Mouse (Mus musculus) CH12.LX (cell line): Measurements from ENCODE around the gene Rgs19. TPM values are rescaled to one million over a fixed set of nuclear protein-coding genes. Genes with fewer than 3 reads are reported as not detected.

Experiments
- DNase-seq: peaks from one replicate; pipeline ENCODE4 v3.0.0-alpha.2; 2013; ENCODE audit errors: extremely low read depth
- H3K27ac ChIP-seq: 2 replicates; pipeline ENCODE4 v1.5.1; 2012; ENCODE audit warnings: low read depth, mild to moderate bottlenecking, control low read depth, moderate library complexity; ENCODE audit not compliant: insufficient read depth
- H3K27me3 ChIP-seq: replicated peaks from 2 replicates; pipeline ENCODE3; 2012; ENCODE audit warnings: inconsistent platforms
- H3K36me3 ChIP-seq, 2 experiments: replicated peaks in 1 of 2; 2 replicates each; pipeline versions ENCODE3 to v1.6.1; 2012; ENCODE audit warnings: inconsistent platforms in 1 of 2, low read length in 1 of 2, mild to moderate bottlenecking in 1 of 2, mixed read lengths in 1 of 2, moderate library complexity in 1 of 2; ENCODE audit not compliant: control insufficient read depth in 1 of 2, insufficient read depth in 1 of 2
- H3K4me1 ChIP-seq, 2 experiments: 2 replicates each; pipeline ENCODE4 v1.6.1; 2012; ENCODE audit warnings: inconsistent platforms in 1 of 2, moderate library complexity in 1 of 2; ENCODE audit not compliant: insufficient read depth in 2 of 2, control insufficient read depth in 1 of 2
- H3K4me2 ChIP-seq: 2 replicates; pipeline ENCODE4 v1.6.1; 2012; ENCODE audit warnings: low read depth, mild to moderate bottlenecking, control low read depth; ENCODE audit not compliant: poor library complexity, insufficient read depth, severe bottlenecking
- H3K4me3 ChIP-seq, 3 experiments: fragments of 150-350 bp in 1 of 3; sonication (generic) in 1 of 3; replicated peaks in 1 of 3; 2 replicates each; pipeline versions ENCODE3 to v1.5.1; 2011 to 2012; ENCODE audit warnings: low read depth in 2 of 3, low read length in 2 of 3, mild to moderate bottlenecking in 2 of 3, moderate library complexity in 2 of 3, control low read depth in 1 of 3, improper control_type of control experiment in 1 of 3, inconsistent platforms in 1 of 3, mixed read lengths in 1 of 3; ENCODE audit not compliant: poor library complexity in 1 of 3
- H3K79me2 ChIP-seq: replicated peaks from 2 replicates; pipeline ENCODE4 v1.6.1; 2012; ENCODE audit warnings: mild to moderate bottlenecking, moderate library complexity; ENCODE audit not compliant: control insufficient read depth, poor library complexity, insufficient read depth, severe bottlenecking; ENCODE audit errors: extremely low read depth
- H3K9ac ChIP-seq: 2 replicates; pipeline ENCODE4 v1.6.1; 2012; ENCODE audit warnings: low read depth, mild to moderate bottlenecking, control low read depth, moderate library complexity; ENCODE audit not compliant: insufficient read depth
- H3K9me3 ChIP-seq: replicated peaks from 2 replicates; pipeline ENCODE3; 2012; ENCODE audit warnings: low read length, inconsistent platforms, mixed read lengths
- CHD2 ChIP-seq: IDR thresholded peaks from 2 replicates; pipeline ENCODE4 v1.6.1; 2011; ENCODE audit warnings: low read length, improper control_type of control experiment
- ELF1 ChIP-seq: IDR thresholded peaks from 2 replicates; pipeline ENCODE4 v1.6.1; 2014; ENCODE audit warnings: low read depth, mild to moderate bottlenecking, inconsistent platforms, low read length, improper control_type of control experiment
- EP300 ChIP-seq: IDR thresholded peaks from 2 replicates; pipeline ENCODE4 v1.6.1; 2011; ENCODE audit warnings: low read length, improper control_type of control experiment
- GABPA ChIP-seq: IDR thresholded peaks from 2 replicates; pipeline ENCODE4 v1.6.1; 2012; ENCODE audit warnings: low read depth, low read length, improper control_type of control experiment, inconsistent platforms; ENCODE audit not compliant: insufficient replicate concordance
- IRF4 ChIP-seq: IDR thresholded peaks from 2 replicates; pipeline ENCODE4 v1.6.1; 2014; ENCODE audit warnings: low read depth, mild to moderate bottlenecking, inconsistent platforms, low read length, improper control_type of control experiment
- JUN ChIP-seq: IDR thresholded peaks from 2 replicates; pipeline ENCODE4 v1.6.1; 2011; ENCODE audit warnings: low read depth, mild to moderate bottlenecking, low read length, improper control_type of control experiment, moderate library complexity; ENCODE audit not compliant: insufficient read depth
- JUND ChIP-seq: conservative IDR thresholded peaks from 2 replicates; pipeline ENCODE4 v1.6.1; 2011; ENCODE audit warnings: low read depth, low read length, improper control_type of control experiment
- KAT2A ChIP-seq: IDR thresholded peaks from 2 replicates; pipeline ENCODE4 v1.6.1; 2012; ENCODE audit warnings: low read length, improper control_type of control experiment, inconsistent platforms; ENCODE audit not compliant: insufficient replicate concordance
- MAFK ChIP-seq: IDR thresholded peaks from 2 replicates; pipeline ENCODE4 v1.6.1; 2011; ENCODE audit warnings: low read length, improper control_type of control experiment; ENCODE audit not compliant: insufficient replicate concordance
- MAX ChIP-seq: IDR thresholded peaks from 2 replicates; pipeline ENCODE4 v1.6.1; 2011; ENCODE audit warnings: low read length, improper control_type of control experiment
- MEF2A ChIP-seq: IDR thresholded peaks from 2 replicates; pipeline ENCODE4 v1.6.1; 2014; ENCODE audit warnings: low read depth, mild to moderate bottlenecking, inconsistent platforms, low read length, improper control_type of control experiment, borderline replicate concordance
- MYC ChIP-seq: IDR thresholded peaks from 2 replicates; pipeline ENCODE4 v1.6.1; 2011; ENCODE audit warnings: low read depth, mild to moderate bottlenecking, improper control_type of control experiment, low read length
- NELFE ChIP-seq: IDR thresholded peaks from 2 replicates; pipeline ENCODE4 v1.6.1; 2011; ENCODE audit warnings: low read depth, low read length, improper control_type of control experiment
- NRF1 ChIP-seq: IDR thresholded peaks from 2 replicates; pipeline ENCODE4 v1.6.1; 2014; ENCODE audit warnings: low read depth, mild to moderate bottlenecking, inconsistent platforms, low read length, improper control_type of control experiment, moderate library complexity
- TBP ChIP-seq: conservative IDR thresholded peaks from 2 replicates; pipeline ENCODE4 v1.6.1; 2011; ENCODE audit warnings: low read depth, low read length, improper control_type of control experiment
- TCF12 ChIP-seq: IDR thresholded peaks from 2 replicates; pipeline ENCODE4 v1.6.1; 2014; ENCODE audit warnings: low read depth, mild to moderate bottlenecking, inconsistent platforms, low read length, improper control_type of control experiment
- USF2 ChIP-seq: conservative IDR thresholded peaks from 2 replicates; pipeline ENCODE4 v1.6.1; 2011; ENCODE audit warnings: low read depth, low read length, improper control_type of control experiment
- ZKSCAN1 ChIP-seq: IDR thresholded peaks from 2 replicates; pipeline ENCODE4 v1.6.1; 2012; ENCODE audit warnings: low read depth, inconsistent platforms, low read length, improper control_type of control experiment, borderline replicate concordance
- ZMIZ1 ChIP-seq: IDR thresholded peaks from 2 replicates; pipeline ENCODE4 v1.6.1; 2012; ENCODE audit warnings: low read depth, mild to moderate bottlenecking, inconsistent platforms, low read length, improper control_type of control experiment
- ZNF384 ChIP-seq: IDR thresholded peaks from 2 replicates; pipeline ENCODE4 v1.6.1; 2012; ENCODE audit warnings: low read depth, low read length, improper control_type of control experiment, inconsistent platforms
- dilution Hi-C: fragments of 300-500 bp; cut with MboI; formaldehyde crosslinking; loops from 2 replicates; pipeline ENCODE4 v1.14.3; 2020; ENCODE audit warnings: low sequenced_read_pairs; ENCODE audit not compliant: extremely low pct_unique_long_range_greater_than_20kb, extremely low pct_ligation_motif_present
- in situ Hi-C: fragments of 300-500 bp; cut with MboI; formaldehyde crosslinking; loops from 3 replicates; pipeline ENCODE4 v1.14.3; 2019; ENCODE audit warnings: low sequenced_read_pairs, low pct_ligation_motif_present, low pct_unique_long_range_greater_than_20kb, mixed read lengths
- polyA plus RNA-seq: library from polyadenylated mRNA; unstranded; fragments of >175 nt; gene quantifications from 2 replicates; pipeline ENCODE4 v1.2.1, GENCODE M21; 2012; ENCODE audit warnings: low read depth; ENCODE audit not compliant: insufficient read length
- total RNA-seq, 2 experiments: library from RNA; depleted of rRNA; stranded (reverse); fragments of 300-350 nt in 1 of 2; fragments of >200 nt in 1 of 2; gene quantifications; 2 replicates each; pipeline ENCODE4 v1.2.3; 2012 to 2014

Rgs19 gene
- total and polyA plus RNA-seq, 3 experiments: 50.2 to 159 (median 67.0) TPM

GRCm38 (mm10) chr2:181671326-181671725, 22.5 kb downstream of the Rgs19 start, which contains the start of gene Sox18:
Sox18 (minus strand) TSS chr2:181671640.
- H3K4me3 ChIP-seq: no peak within 1 kb of the TSS
- peaks cover 9% of the 10 kb centered on the region for H3K27me3 ChIP-seq
- no peaks in the 10 kb centered on the region for H3K36me3 ChIP-seq
- no peak within 1 kb of the TSS for H3K9ac ChIP-seq
- in situ Hi-C loops (no loop called here), dilution Hi-C loops (no loop called here)
- TF ChIP-seq NRF1 (no peak), MEF2A (no peak), ZNF384 (no peak), USF2 (no peak), MAFK (no peak), JUN (no peak)
- DNase-seq: no peak
- H3K27ac ChIP-seq: no peak within 1 kb of the TSS
- no peak within 1 kb of the TSS for H3K4me2 ChIP-seq
- H3K4me1 ChIP-seq: peaks cover 2 to 5% of the 10 kb centered on the region in 2 experiments; a peak in 2 of 4 replicates
- H3K9me3 ChIP-seq: peaks cover 7% of the 10 kb centered on the region
- H3K79me2 ChIP-seq: no peaks in the 10 kb centered on the region

- no peak overlapping the region for H3K4me2 ChIP-seq
- peaks cover 7% of the 10 kb centered on the region for H3K9me3 ChIP-seq
- DNase-seq: no peak
- H3K79me2 ChIP-seq: no peaks in the 10 kb centered on the region
- in situ Hi-C loops: no loop called here
- no peaks in the 10 kb centered on the region for H3K36me3 ChIP-seq
- dilution Hi-C loops: no loop called here
- no peak overlapping the region for H3K9ac ChIP-seq
- no peak overlapping the region for H3K4me3 ChIP-seq
- no peak overlapping the region for H3K27ac ChIP-seq
- H3K4me1 ChIP-seq: peaks cover 2 to 5% of the 10 kb centered on the region in 2 experiments; a peak in 2 of 4 replicates
- H3K27me3 ChIP-seq: peaks cover 9% of the 10 kb centered on the region
- TF ChIP-seq MAX: no peak
- no peak for TF ChIP-seq JUND
- TF ChIP-seq CHD2: no peak
- TF ChIP-seq IRF4: no peak
- TF ChIP-seq MAFK: no peak
- no peak for TF ChIP-seq TBP
- no peak for TF ChIP-seq NELFE
- no peak for TF ChIP-seq GABPA
- TF ChIP-seq ELF1: no peak
- TF ChIP-seq ZMIZ1: no peak
- TF ChIP-seq KAT2A: no peak
- no peak for TF ChIP-seq TCF12
- no peak for TF ChIP-seq ZKSCAN1
- TF ChIP-seq EP300: no peak
- TF ChIP-seq MYC: no peak
These were observed 22.9 kb downstream of the Rgs19 start for GRCm38 (mm10) chr2:181670913-181671311.
